Mouse (Mus musculus) ES-E14 (cell line): ENCODE data around the gene Znhit1.

Experiments used
- CHD2 ChIP-seq: IDR thresholded peaks from 2 replicates; pipeline ENCODE4 v1.6.1; 2014; ENCODE audit warnings: mild to moderate bottlenecking, low read depth, low read length, inconsistent platforms
- MAFK ChIP-seq: IDR thresholded peaks from 2 replicates; pipeline ENCODE4 v1.6.1; 2014; ENCODE audit warnings: mild to moderate bottlenecking, low read depth, low read length, inconsistent platforms; ENCODE audit not compliant: insufficient read depth

GRCm38 (mm10) chr5:137000612-137001011, 12.8 kb upstream of the Znhit1 start:
- TF ChIP-seq CHD2: no peak
- no peak for TF ChIP-seq MAFK
